Mouse (Mus musculus) bone marrow macrophage, adult 2 months (primary cell): ENCODE measurements around the gene Olfr781.
"Not testable (repeated sequence)": the region's sequence is repeated elsewhere in the genome, so short reads cannot be mapped to it uniquely, and the experiment has no call there.

Experiments
- CTCF ChIP-seq: IDR thresholded peaks from 2 replicates; pipeline ENCODE4 v1.5.1; 2012; ENCODE audit warnings: low read depth, mild to moderate bottlenecking, low read length, moderate library complexity
- POLR2A ChIP-seq: IDR thresholded peaks from 2 replicates; pipeline ENCODE4 v1.6.1; 2012; ENCODE audit warnings: mild to moderate bottlenecking, low read depth, low read length, borderline replicate concordance

GRCm38 (mm10) chr10:129352475-129352874 lies 23.8 kb downstream of the Olfr781 start:
- TF ChIP-seq POLR2A, CTCF: not testable (repeated sequence)
